Mouse (Mus musculus): ENCODE data around the gene Rtl10. TPM values are rescaled to one million over a fixed set of nuclear protein-coding genes. Genes with fewer than 3 reads are reported as not detected.

Rtl10 gene
- polyA plus RNA-seq, 1 experiment from 2014 or later = 2.7 TPM

DNA sequence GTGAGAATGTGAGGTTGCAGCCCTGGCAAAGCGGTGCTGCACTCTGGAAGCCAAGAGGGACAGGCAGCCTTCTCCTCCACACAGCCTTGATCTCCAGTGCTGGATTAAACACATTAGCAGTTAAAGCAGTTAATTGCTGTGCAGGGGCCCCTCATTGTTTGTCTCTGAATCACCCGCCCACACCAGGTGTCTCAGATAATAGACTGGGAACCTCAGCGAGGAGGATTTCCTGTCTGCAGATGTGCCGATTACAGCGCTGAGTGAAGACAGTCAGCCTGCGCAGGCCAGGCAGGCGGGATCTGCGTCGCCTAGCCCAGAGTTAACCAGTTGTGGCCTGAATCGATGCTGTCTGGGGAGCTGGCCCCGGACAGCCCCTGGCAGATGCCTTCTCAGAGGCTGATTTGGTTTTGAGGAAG lies 38.7 kb upstream of the Rtl10 start:
- H3K4me3 ChIP-seq (ENCODE audit: low read length) = peak overlapping the region; percentile 28; the same call in 1 of the 2 replicates
- peak overlapping the region; percentile 47 for H3K9ac ChIP-seq (ENCODE audit: low read length)
- H3K27me3 ChIP-seq (ENCODE audit: control insufficient read depth, insufficient read depth, low read length) = no peaks in the 10 kb centered on the region
- peak; percentile 79 for ATAC-seq (replicated peaks; ENCODE audit: extremely low read depth, insufficient read depth, low FRiP score)
- H3K9me3 ChIP-seq (replicated peaks; ENCODE audit: control insufficient read depth, low read length) = no peaks in the 10 kb centered on the region
- peak overlapping the region; percentile 35 for H3K4me2 ChIP-seq (ENCODE audit: low read depth, low read length)
- H3K4me1 ChIP-seq (ENCODE audit: control insufficient read depth, insufficient read depth, low read length) = peaks cover 16% of the 10 kb centered on the region
- WGBS = 18% methylated on average over 11 of the region's 11 CpGs
- H3K36me3 ChIP-seq (ENCODE audit: control insufficient read depth, insufficient read depth) = peaks cover 9% of the 10 kb centered on the region; the same call in 1 of the 2 replicates
- H3K27ac ChIP-seq (ENCODE audit: low read length) = peak overlapping the region; percentile 79

DNA sequence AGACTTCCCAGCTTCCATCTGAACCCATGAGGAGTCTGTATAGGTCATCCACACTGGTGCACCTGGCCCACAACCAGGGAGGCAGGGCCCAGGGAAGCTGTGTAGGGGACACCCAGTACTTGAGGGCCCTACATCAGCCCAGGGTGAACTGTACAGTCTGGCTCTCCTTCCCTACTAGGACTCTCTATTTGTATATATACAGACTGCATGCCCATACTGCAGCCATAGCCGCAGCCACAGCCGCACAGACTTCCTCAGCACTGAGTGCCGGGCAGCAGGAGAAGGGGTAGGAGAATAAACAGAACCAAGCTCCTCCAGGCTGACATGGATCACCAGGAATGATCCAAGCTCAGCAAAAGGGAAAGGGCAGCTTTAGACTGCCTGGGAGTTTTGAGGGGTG lies 37.9 kb upstream of the Rtl10 start:
- H3K27ac ChIP-seq (ENCODE audit: low read length) = peak overlapping the region; percentile 51

DNA sequence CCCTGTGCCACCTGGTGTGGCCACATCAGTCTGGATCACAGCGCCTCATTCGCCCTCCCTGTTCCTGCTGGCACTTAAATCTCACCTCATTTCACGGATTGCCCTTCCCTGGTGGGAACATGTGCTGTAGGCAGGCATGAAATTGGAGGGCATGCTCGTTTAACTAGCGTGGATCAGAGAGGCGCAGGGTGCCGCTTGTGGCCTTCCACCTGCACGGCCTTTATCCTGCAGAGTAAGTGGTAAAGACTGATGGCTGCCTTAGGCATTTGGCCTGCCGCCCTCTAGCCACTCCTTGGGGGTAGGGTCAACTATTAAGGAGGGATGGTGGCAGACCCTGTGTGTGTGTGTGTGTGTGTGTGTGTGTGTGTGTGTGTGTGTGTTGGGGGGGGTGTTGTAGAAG lies 36.7 kb upstream of the Rtl10 start:
- H3K27ac ChIP-seq (ENCODE audit: low read length) = no peak overlapping the region
- 82% methylated on average over 9 of the region's 9 CpGs for WGBS
- ATAC-seq (replicated peaks; ENCODE audit: extremely low read depth, insufficient read depth, low FRiP score) = no peak

More for the DNA sequence above, 37.9 kb upstream of the Rtl10 start:
- 86% methylated on average over 3 of the region's 3 CpGs for WGBS
- no peak overlapping the region for H3K4me3 ChIP-seq (ENCODE audit: low read length)
- no peaks in the 10 kb centered on the region for H3K9me3 ChIP-seq (replicated peaks; ENCODE audit: control insufficient read depth, low read length)
- H3K4me2 ChIP-seq (ENCODE audit: low read depth, low read length) = no peak overlapping the region
- peaks cover 9% of the 10 kb centered on the region; the same call in 1 of the 2 replicates for H3K36me3 ChIP-seq (ENCODE audit: control insufficient read depth, insufficient read depth)
- no peak for ATAC-seq (replicated peaks; ENCODE audit: extremely low read depth, insufficient read depth, low FRiP score)
- H3K9ac ChIP-seq (ENCODE audit: low read length) = no peak overlapping the region
- H3K27me3 ChIP-seq (ENCODE audit: control insufficient read depth, insufficient read depth, low read length) = no peaks in the 10 kb centered on the region
- H3K4me1 ChIP-seq (ENCODE audit: control insufficient read depth, insufficient read depth, low read length) = peaks cover 16% of the 10 kb centered on the region

DNA sequence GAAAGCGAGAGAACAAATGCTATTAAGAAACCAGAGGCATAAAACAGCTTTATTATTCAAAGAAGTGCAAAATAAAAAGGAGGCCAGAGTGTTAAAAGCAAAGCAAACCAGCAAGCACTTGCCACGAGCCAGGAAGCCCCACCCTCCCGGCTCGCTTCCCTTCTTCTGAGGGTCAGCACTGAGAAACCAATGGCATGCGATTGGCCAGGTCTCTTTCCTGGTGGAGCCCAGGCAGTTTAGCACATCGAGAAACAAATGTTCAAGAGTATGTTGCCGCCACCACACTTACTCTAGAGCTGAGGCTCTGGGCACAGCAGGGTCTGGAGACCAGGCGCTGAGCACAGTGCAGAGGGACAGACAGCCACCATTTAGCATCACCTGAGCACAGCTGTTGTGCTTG lies 36.1 kb upstream of the Rtl10 start:
- no peak for ATAC-seq (replicated peaks; ENCODE audit: extremely low read depth, insufficient read depth, low FRiP score)
- no peaks in the 10 kb centered on the region for H3K27me3 ChIP-seq (ENCODE audit: control insufficient read depth, insufficient read depth, low read length)
- H3K4me2 ChIP-seq (ENCODE audit: low read depth, low read length) = no peak overlapping the region
- no peak overlapping the region for H3K27ac ChIP-seq (ENCODE audit: low read length)
- 53% methylated on average over 8 of the region's 8 CpGs for WGBS
- no peak overlapping the region for H3K4me3 ChIP-seq (ENCODE audit: low read length)
- H3K36me3 ChIP-seq (ENCODE audit: control insufficient read depth, insufficient read depth) = 0 out of 2 replicates have a peak, but pooled peaks cover 3% of the 10 kb centered on the region
- no peak overlapping the region for H3K9ac ChIP-seq (ENCODE audit: low read length)
- H3K9me3 ChIP-seq (replicated peaks; ENCODE audit: control insufficient read depth, low read length) = no peaks in the 10 kb centered on the region
- peaks cover 16% of the 10 kb centered on the region for H3K4me1 ChIP-seq (ENCODE audit: control insufficient read depth, insufficient read depth, low read length)

More for the DNA sequence above, 36.7 kb upstream of the Rtl10 start:
- H3K36me3 ChIP-seq (ENCODE audit: control insufficient read depth, insufficient read depth) = 0 out of 2 replicates have a peak, but pooled peaks cover 4% of the 10 kb centered on the region
- no peaks in the 10 kb centered on the region for H3K27me3 ChIP-seq (ENCODE audit: control insufficient read depth, insufficient read depth, low read length)
- no peak overlapping the region for H3K9ac ChIP-seq (ENCODE audit: low read length)
- no peaks in the 10 kb centered on the region for H3K9me3 ChIP-seq (replicated peaks; ENCODE audit: control insufficient read depth, low read length)
- no peak overlapping the region for H3K4me3 ChIP-seq (ENCODE audit: low read length)
- H3K4me2 ChIP-seq (ENCODE audit: low read depth, low read length) = no peak overlapping the region
- peaks cover 16% of the 10 kb centered on the region for H3K4me1 ChIP-seq (ENCODE audit: control insufficient read depth, insufficient read depth, low read length)

DNA sequence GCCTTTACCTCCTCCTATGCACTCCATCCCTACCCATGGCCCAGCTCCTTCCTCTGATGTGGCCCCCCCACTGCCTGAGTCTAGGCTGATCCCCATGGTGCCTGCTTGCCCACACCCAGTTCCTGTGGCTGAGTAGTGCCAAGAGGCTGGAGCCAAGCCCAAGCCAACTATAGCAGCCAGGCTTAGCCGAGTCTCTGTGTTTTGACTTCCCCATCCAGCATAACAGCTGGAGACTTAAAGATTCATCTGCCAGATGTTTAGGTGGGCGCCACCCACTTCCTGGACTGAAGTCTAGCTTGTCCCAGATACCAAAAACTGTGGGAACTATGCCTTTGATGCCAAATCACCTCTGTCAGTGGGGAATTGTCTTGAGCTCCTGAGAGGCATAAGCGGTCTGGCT lies 34.4 kb upstream of the Rtl10 start:
- no peak overlapping the region for H3K27ac ChIP-seq (ENCODE audit: low read length)
- no peak; the same call in 1 of the 2 replicates for ATAC-seq (replicated peaks; ENCODE audit: extremely low read depth, insufficient read depth, low FRiP score)
- H3K36me3 ChIP-seq (ENCODE audit: control insufficient read depth, insufficient read depth) = peaks cover 3% of the 10 kb centered on the region; the same call in 1 of the 2 replicates
- WGBS = 60% methylated on average over 3 of the region's 3 CpGs
- H3K27me3 ChIP-seq (ENCODE audit: control insufficient read depth, insufficient read depth, low read length) = no peaks in the 10 kb centered on the region
- H3K9ac ChIP-seq (ENCODE audit: low read length) = no peak overlapping the region
- no peaks in the 10 kb centered on the region for H3K9me3 ChIP-seq (replicated peaks; ENCODE audit: control insufficient read depth, low read length)
- H3K4me1 ChIP-seq (ENCODE audit: control insufficient read depth, insufficient read depth, low read length) = peaks cover 11% of the 10 kb centered on the region
- no peak overlapping the region for H3K4me3 ChIP-seq (ENCODE audit: low read length)
- no peak overlapping the region for H3K4me2 ChIP-seq (ENCODE audit: low read depth, low read length)

DNA sequence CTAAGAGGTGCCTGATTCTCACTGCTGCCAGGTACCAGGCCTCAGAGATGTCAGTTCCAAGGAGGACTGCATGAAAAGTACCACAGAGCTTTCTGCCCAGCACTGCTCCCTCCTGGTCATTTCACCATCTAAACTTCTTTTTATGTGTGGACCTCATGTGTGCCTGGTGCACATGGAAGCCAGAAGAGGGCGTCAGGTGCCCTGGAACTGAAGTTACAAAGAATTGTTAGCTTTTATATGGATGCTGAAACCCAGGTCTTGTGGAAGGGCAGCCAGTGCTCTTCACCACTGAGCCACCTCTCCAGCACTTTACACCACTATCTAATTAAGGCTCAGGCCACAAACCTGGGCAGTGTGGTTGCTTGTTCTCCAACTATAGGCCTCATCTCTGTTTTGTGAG lies 27.9 kb upstream of the Rtl10 start:
- Histone ChIP-seq H3K9ac (ENCODE audit: low read length) (no peak overlapping the region), H3K4me2 (ENCODE audit: low read depth, low read length) (no peak overlapping the region), H3K4me3 (ENCODE audit: low read length) (no peak overlapping the region), H3K36me3 (ENCODE audit: control insufficient read depth, insufficient read depth) (peaks cover 6% of the 10 kb centered on the region), H3K4me1 (ENCODE audit: control insufficient read depth, insufficient read depth, low read length) (no peaks in the 10 kb centered on the region), H3K27me3 (ENCODE audit: control insufficient read depth, insufficient read depth, low read length) (no peaks in the 10 kb centered on the region), H3K27ac (ENCODE audit: low read length) (no peak overlapping the region), H3K9me3 (replicated peaks; ENCODE audit: control insufficient read depth, low read length) (no peaks in the 10 kb centered on the region)
- no peak for ATAC-seq (replicated peaks; ENCODE audit: extremely low read depth, insufficient read depth, low FRiP score)
- 44% methylated on average over 1 of the region's 1 CpGs for WGBS

DNA sequence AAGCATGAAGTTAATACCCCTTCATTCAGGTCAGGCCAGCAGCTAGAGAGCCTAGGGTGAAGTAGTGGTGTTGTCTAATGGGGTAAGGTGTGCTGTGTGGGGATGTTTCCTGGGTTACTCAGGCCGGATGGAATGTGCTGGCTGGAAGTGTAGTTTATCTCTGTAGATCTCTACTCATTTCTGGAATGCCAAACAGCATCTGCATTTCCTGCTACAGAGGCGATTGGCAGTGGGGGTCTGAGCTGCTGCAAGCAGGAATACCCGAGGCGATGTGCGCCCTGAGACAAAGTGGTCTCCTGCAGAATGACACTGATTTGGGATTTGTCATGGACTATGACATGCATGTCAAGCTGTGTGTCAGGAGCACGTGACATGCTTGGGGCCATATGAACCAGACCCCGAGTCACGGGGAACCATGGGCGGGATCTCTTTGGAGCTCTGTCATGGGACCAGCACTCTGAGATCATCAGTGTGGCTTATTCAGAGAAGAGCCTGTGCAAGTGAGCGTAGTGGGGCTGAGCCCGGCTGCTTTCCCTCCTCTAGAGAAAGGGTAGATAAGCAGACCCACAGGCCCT lies 27.2 kb upstream of the Rtl10 start:
- Histone ChIP-seq H3K4me2 (ENCODE audit: low read depth, low read length) (no peak overlapping the region), H3K4me3 (ENCODE audit: low read length) (no peak overlapping the region), H3K27me3 (ENCODE audit: control insufficient read depth, insufficient read depth, low read length) (no peaks in the 10 kb centered on the region), H3K9me3 (replicated peaks; ENCODE audit: control insufficient read depth, low read length) (no peaks in the 10 kb centered on the region), H3K9ac (ENCODE audit: low read length) (no peak overlapping the region; the same call in 1 of the 2 replicates), H3K4me1 (ENCODE audit: control insufficient read depth, insufficient read depth, low read length) (no peaks in the 10 kb centered on the region), H3K27ac (ENCODE audit: low read length) (no peak overlapping the region), H3K36me3 (ENCODE audit: control insufficient read depth, insufficient read depth) (peaks cover 6% of the 10 kb centered on the region)
- 56% methylated on average over 11 of the region's 11 CpGs for WGBS
- no peak for ATAC-seq (replicated peaks; ENCODE audit: extremely low read depth, insufficient read depth, low FRiP score)

DNA sequence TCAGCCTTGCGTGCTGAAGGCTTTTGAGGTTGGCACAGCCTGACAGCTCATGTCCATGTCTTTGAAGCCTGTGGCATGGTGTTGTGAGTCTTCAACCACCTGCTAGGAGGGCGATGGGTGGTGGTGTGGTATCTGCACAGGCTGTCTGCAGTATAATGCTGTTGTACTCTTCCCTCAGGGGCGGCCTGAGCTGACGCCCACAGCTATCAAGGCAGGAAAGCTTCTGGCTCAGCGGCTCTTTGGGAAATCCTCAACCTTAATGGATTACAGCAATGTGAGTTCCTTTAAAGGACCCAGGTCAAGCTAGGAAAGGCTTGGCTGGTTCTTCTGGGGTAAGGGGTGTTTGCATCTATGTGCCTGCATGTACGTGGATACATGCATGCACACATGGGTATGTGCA lies 26.7 kb upstream of the Rtl10 start:
- no peaks in the 10 kb centered on the region for H3K4me1 ChIP-seq (ENCODE audit: control insufficient read depth, insufficient read depth, low read length)
- no peak overlapping the region for H3K4me3 ChIP-seq (ENCODE audit: low read length)
- H3K27ac ChIP-seq (ENCODE audit: low read length) = no peak overlapping the region
- H3K27me3 ChIP-seq (ENCODE audit: control insufficient read depth, insufficient read depth, low read length) = no peaks in the 10 kb centered on the region
- H3K36me3 ChIP-seq (ENCODE audit: control insufficient read depth, insufficient read depth) = peaks cover 6% of the 10 kb centered on the region
- H3K9ac ChIP-seq (ENCODE audit: low read length) = no peak overlapping the region
- 72% methylated on average over 6 of the region's 6 CpGs for WGBS
- H3K4me2 ChIP-seq (ENCODE audit: low read depth, low read length) = no peak overlapping the region
- no peaks in the 10 kb centered on the region for H3K9me3 ChIP-seq (replicated peaks; ENCODE audit: control insufficient read depth, low read length)
- no peak for ATAC-seq (replicated peaks; ENCODE audit: extremely low read depth, insufficient read depth, low FRiP score)

DNA sequence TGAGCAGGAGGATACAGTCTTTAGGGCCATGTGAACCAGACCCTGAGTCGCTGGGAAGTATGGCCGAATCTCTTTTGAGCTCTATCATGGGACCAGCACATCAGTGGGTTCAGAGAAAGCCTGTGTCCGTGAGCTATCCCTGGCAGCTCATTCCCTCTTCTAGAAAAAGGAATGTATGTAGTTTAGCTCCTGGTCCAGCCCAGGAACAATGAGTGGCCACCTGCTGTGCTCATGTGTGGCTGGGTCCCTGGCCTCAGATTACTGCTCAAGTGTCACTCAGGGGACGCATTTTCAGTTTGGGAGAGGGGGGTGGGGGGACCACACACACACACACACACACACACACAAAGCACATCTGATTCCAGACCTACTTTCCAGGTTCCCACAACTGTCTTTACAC lies 26.3 kb upstream of the Rtl10 start:
- 83% methylated on average over 4 of the region's 4 CpGs for WGBS
- H3K36me3 ChIP-seq (ENCODE audit: control insufficient read depth, insufficient read depth) = peaks cover 6% of the 10 kb centered on the region
- ATAC-seq (replicated peaks; ENCODE audit: extremely low read depth, insufficient read depth, low FRiP score) = no peak
- no peak overlapping the region for H3K4me2 ChIP-seq (ENCODE audit: low read depth, low read length)
- no peaks in the 10 kb centered on the region for H3K9me3 ChIP-seq (replicated peaks; ENCODE audit: control insufficient read depth, low read length)
- H3K4me1 ChIP-seq (ENCODE audit: control insufficient read depth, insufficient read depth, low read length) = no peaks in the 10 kb centered on the region
- no peaks in the 10 kb centered on the region for H3K27me3 ChIP-seq (ENCODE audit: control insufficient read depth, insufficient read depth, low read length)
- no peak overlapping the region for H3K4me3 ChIP-seq (ENCODE audit: low read length)
- no peak overlapping the region for H3K27ac ChIP-seq (ENCODE audit: low read length)
- H3K9ac ChIP-seq (ENCODE audit: low read length) = no peak overlapping the region
